Mouse (Mus musculus): ENCODE results near the gene Prcd.
"Not testable (repeated sequence)": the region's sequence is repeated elsewhere in the genome, so short reads cannot be mapped to it uniquely, and the experiment has no call there.

Prcd gene

GRCm38 (mm10) chr11:116653234-116653633, at the start of gene Prcd:
Gene Prcd, plus strand, starts transcription at chr11:116653534.
- DNase-seq (ENCODE audit: low read depth, low spot score) = no peak

GRCm38 (mm10) chr11:116604097-116604496, 49.2 kb upstream of the Prcd start:
- peak; percentile 70 for DNase-seq (ENCODE audit: low read depth, low spot score)

- DNase-seq (ENCODE audit: low read depth, low spot score) = no peak
These were observed 45.6 kb upstream of the Prcd start for GRCm38 (mm10) chr11:116607717-116608116.

- no peak for DNase-seq (ENCODE audit: low read depth, low spot score)
These were observed 43.2 kb upstream of the Prcd start for GRCm38 (mm10) chr11:116609965-116610630.

- DNase-seq (ENCODE audit: low read depth, low spot score) = not testable (repeated sequence)
These were observed 42.2 kb upstream of the Prcd start for GRCm38 (mm10) chr11:116611168-116611567.

- DNase-seq (ENCODE audit: low read depth, low spot score) = no peak
These were observed 41.5 kb upstream of the Prcd start for GRCm38 (mm10) chr11:116611883-116612282.

DNA sequence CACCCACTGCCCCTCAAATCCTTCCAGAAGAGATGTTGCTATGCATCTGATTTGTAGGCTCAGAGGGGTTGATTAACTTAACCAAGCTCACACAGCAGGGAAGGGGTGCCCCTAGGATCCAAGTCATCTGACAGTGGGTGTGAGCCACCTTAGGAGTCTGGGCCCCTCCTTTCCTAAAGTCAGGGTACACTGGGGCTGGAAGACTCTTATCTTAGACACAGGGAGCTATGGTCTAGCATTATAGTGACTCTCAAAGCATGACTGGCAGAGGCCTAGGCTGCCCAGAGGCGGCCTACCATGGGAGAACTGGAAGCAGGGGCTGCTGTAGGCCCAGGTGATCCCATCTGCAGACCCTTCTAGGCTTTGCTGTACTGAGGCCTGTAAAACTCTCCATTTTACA, 40.8 kb upstream of the Prcd start:
- DNase-seq (ENCODE audit: low read depth, low spot score) = no peak

GRCm38 (mm10) chr11:116613234-116613633, 40.1 kb upstream of the Prcd start:
- no peak for DNase-seq (ENCODE audit: low read depth, low spot score)

- peak; percentile 74 for DNase-seq (ENCODE audit: low read depth, low spot score)
These were observed 37.4 kb upstream of the Prcd start for GRCm38 (mm10) chr11:116615735-116616437.

DNA sequence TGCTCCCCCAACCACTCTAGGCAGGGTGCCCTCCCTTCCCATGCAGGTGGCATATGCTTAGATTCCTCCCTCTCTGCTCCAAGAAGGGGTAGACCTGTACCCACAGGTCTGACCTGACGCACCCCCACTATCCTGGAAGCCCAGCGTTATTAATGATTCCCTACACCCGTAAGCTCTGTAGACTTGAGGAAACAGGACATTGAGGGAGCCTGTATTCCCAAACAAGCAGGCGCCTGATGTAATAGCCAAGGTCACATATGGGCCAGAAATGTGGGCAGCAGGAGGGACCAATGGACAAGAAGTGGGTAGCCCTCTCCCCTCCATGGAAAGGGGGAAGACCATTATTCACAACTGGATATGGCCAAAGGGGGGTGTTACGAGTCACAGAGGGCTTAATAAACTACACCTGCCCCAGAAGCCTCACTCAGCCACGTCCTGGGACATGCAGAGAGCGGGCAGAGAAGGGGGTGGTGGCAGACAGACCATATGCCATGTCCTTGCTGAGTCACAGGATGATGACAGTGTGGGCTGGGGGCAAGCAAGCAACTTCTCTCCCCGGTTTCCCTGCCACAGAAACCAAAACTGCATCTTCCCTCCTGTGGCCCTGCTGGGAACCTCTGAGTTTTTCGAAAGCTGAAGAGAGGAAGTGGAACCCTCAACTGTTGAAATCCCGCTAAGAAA, 36.8 kb upstream of the Prcd start:
- DNase-seq (ENCODE audit: low read depth, low spot score) = no peak

DNA sequence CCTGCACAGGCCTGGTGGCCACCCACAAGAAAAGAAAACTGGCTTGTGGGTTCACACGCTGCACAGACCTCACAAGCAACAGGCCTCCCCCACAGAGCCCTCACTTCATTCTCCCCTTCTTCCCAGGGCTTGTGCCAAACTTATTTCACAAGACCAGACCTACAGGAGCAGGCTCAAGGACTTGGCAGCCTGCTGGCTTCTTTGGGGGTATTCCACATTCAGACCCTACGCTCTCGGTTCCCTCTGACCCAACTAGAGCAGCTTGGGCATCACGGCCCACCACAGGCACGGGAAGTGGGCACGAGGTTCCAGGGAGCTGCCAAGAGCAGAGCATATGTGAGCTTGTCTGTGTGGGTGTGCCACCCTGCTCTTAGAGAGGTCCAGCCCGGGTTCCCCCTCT, 35.7 kb upstream of the Prcd start:
- DNase-seq (ENCODE audit: low read depth, low spot score) = no peak

- no peak for DNase-seq (ENCODE audit: low read depth, low spot score)
These were observed 34.7 kb upstream of the Prcd start for GRCm38 (mm10) chr11:116618666-116619065.

GRCm38 (mm10) chr11:116619156-116619555, 34.2 kb upstream of the Prcd start:
- DNase-seq (ENCODE audit: low read depth, low spot score) = no peak

- DNase-seq (ENCODE audit: low read depth, low spot score) = no peak
These were observed 33.8 kb upstream of the Prcd start for GRCm38 (mm10) chr11:116619561-116619960.

DNA sequence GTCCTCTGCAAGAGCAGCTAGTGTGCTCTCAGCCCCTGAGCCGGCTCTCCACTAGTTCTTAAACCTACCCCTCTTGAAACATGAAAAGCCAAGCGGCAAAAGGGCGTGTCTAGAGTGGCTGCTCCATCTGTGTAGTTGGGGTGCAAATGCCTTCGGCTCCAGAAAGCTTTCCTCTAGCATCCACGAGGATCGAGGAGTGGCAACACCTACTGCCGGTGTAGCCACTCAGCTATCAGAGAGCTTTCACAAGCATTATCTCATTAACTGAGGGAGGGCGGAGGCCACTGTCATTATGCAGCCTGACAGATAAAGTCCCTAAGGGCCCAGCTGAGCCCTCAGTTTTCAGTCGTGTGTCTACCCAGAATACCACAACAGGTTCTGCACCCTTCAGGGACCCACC, 33.3 kb upstream of the Prcd start:
- DNase-seq (ENCODE audit: low read depth, low spot score) = peak; percentile 67

DNA sequence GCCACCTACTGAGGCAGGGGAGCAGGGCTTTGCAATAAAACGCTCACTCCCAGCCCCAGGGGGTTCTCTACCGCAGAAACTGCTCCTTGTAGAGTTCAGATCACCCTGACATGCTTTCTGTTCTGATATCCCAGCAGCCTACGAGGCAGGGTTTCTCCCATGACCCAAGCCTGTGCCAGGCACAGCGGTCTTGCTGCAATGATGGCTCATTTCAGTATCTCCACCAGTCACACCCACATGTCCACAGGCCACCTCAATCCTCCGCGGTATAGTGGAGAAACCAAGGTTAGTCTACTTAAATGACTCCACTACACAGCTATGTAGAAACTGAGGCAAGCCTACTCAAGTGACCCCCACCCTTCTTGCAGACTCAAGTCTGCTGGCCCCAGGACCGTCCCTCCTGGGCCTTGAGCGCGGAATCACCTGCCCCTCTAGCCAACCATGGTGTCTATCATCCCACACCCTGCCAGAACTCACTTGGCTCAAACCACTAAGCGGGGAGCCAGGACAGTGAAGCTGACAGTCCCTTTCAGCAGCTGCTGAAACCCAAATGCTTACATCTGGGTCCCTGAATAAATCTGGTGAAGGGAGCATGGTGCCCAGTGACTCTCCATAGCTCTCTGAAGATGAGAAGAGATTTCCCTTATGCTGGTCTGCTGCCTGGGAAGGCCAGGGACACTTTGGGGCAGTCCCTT, 32.6 kb upstream of the Prcd start:
- DNase-seq (ENCODE audit: low read depth, low spot score) = no peak

DNA sequence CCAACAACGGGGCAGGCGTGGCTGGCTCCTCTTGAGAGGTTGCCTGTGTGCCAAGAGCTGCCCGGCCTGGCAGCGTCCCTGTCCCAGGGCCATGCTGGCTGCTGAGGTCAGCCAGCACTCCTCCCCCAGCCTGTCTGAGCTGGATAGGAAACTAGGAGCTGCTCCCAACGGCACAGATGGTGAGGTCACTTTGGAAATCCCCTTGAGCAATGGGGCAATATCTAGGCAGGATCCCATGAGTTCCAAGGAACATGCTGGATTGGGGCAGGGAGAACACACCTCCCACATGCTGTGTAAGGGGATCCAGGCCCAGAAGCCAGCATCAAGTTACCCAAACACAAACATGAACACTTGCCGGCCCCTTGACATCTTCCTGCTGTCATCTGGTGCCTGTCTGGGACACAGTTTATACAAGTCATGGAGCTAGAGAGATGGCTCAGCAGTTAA, 32.1 kb upstream of the Prcd start:
- DNase-seq (ENCODE audit: low read depth, low spot score) = no peak

- no peak for DNase-seq (ENCODE audit: low read depth, low spot score)
These were observed 29.8 kb upstream of the Prcd start for GRCm38 (mm10) chr11:116623281-116624124.

GRCm38 (mm10) chr11:116624131-116624832, 29.1 kb upstream of the Prcd start:
- DNase-seq (ENCODE audit: low read depth, low spot score) = peak; percentile 96

Measured in ZHBTc4 (cell line).